Mouse (Mus musculus): ENCODE results near the gene Col5a3.

The Col5a3 gene

GRCm38 (mm10) chr9:20746017-20746660, 68.7 kb downstream of the Col5a3 start, which contains the start of gene Olfm2:
Olfm2 (minus strand) TSS chr9:20746349.
- DNase-seq (ENCODE audit: low read depth, low spot score), result no peak
- Histone ChIP-seq H3K36me3 (ENCODE audit: control insufficient read depth, insufficient read depth, low read length, poor library complexity, severe bottlenecking) (no peaks in the 10 kb centered on the region), H3K27me3 (ENCODE audit: control insufficient read depth, insufficient read depth, low read length, poor library complexity, severe bottlenecking) (no peaks in the 10 kb centered on the region; the same call in 1 of the 2 replicates)

- DNase-seq (ENCODE audit: low read depth, low spot score), result no peak
- H3K36me3 ChIP-seq (ENCODE audit: control insufficient read depth, insufficient read depth, low read length, poor library complexity, severe bottlenecking), result no peaks in the 10 kb centered on the region
- H3K27me3 ChIP-seq (ENCODE audit: control insufficient read depth, insufficient read depth, low read length, poor library complexity, severe bottlenecking), result no peaks in the 10 kb centered on the region; the same call in 1 of the 2 replicates
Measured at GRCm38 (mm10) chr9:20745129-20745966, 69.5 kb downstream of the Col5a3 start.

GRCm38 (mm10) chr9:20743946-20744738, 70.7 kb downstream of the Col5a3 start:
- Histone ChIP-seq H3K27me3 (ENCODE audit: control insufficient read depth, insufficient read depth, low read length, poor library complexity, severe bottlenecking) (no peaks in the 10 kb centered on the region; the same call in 1 of the 2 replicates), H3K36me3 (ENCODE audit: control insufficient read depth, insufficient read depth, low read length, poor library complexity, severe bottlenecking) (no peaks in the 10 kb centered on the region)
- DNase-seq (ENCODE audit: low read depth, low spot score), result peak; percentile 36

GRCm38 (mm10) chr9:20740407-20740806, 74.5 kb downstream of the Col5a3 start:
- peak; percentile 77 for DNase-seq (ENCODE audit: low read depth, low spot score)
- H3K36me3 ChIP-seq (ENCODE audit: control insufficient read depth, insufficient read depth, low read length, poor library complexity, severe bottlenecking), result no peaks in the 10 kb centered on the region
- no peaks in the 10 kb centered on the region; the same call in 1 of the 2 replicates for H3K27me3 ChIP-seq (ENCODE audit: control insufficient read depth, insufficient read depth, low read length, poor library complexity, severe bottlenecking)

GRCm38 (mm10) chr9:20738251-20738999, 76.4 kb downstream of the Col5a3 start:
- H3K36me3 ChIP-seq (ENCODE audit: control insufficient read depth, insufficient read depth, low read length, poor library complexity, severe bottlenecking), result no peaks in the 10 kb centered on the region
- H3K27me3 ChIP-seq (ENCODE audit: control insufficient read depth, insufficient read depth, low read length, poor library complexity, severe bottlenecking), result no peaks in the 10 kb centered on the region
- peak; percentile 63 for DNase-seq (ENCODE audit: low read depth, low spot score)

- Histone ChIP-seq H3K36me3 (ENCODE audit: control insufficient read depth, insufficient read depth, low read length, poor library complexity, severe bottlenecking) (no peaks in the 10 kb centered on the region), H3K27me3 (ENCODE audit: control insufficient read depth, insufficient read depth, low read length, poor library complexity, severe bottlenecking) (no peaks in the 10 kb centered on the region)
- DNase-seq (ENCODE audit: low read depth, low spot score), result no peak
Measured at GRCm38 (mm10) chr9:20737227-20737626, 77.6 kb downstream of the Col5a3 start.

- DNase-seq (ENCODE audit: low read depth, low spot score), result no peak
- Histone ChIP-seq H3K36me3 (ENCODE audit: control insufficient read depth, insufficient read depth, low read length, poor library complexity, severe bottlenecking) (no peaks in the 10 kb centered on the region), H3K27me3 (ENCODE audit: control insufficient read depth, insufficient read depth, low read length, poor library complexity, severe bottlenecking) (no peaks in the 10 kb centered on the region)
Measured at GRCm38 (mm10) chr9:20734692-20735091, 80.2 kb downstream of the Col5a3 start.

- no peak for DNase-seq (ENCODE audit: low read depth, low spot score)
- H3K27me3 ChIP-seq (ENCODE audit: control insufficient read depth, insufficient read depth, low read length, poor library complexity, severe bottlenecking), result peaks cover 2% of the 10 kb centered on the region; the same call in 1 of the 2 replicates
- no peaks in the 10 kb centered on the region for H3K36me3 ChIP-seq (ENCODE audit: control insufficient read depth, insufficient read depth, low read length, poor library complexity, severe bottlenecking)
Measured at GRCm38 (mm10) chr9:20731797-20732196, 83.1 kb downstream of the Col5a3 start.

GRCm38 (mm10) chr9:20729451-20729850, 85.4 kb downstream of the Col5a3 start:
- no peak for DNase-seq (ENCODE audit: low read depth, low spot score)
- Histone ChIP-seq H3K36me3 (ENCODE audit: control insufficient read depth, insufficient read depth, low read length, poor library complexity, severe bottlenecking) (no peaks in the 10 kb centered on the region), H3K27me3 (ENCODE audit: control insufficient read depth, insufficient read depth, low read length, poor library complexity, severe bottlenecking) (peaks cover 2% of the 10 kb centered on the region; the same call in 1 of the 2 replicates)

GRCm38 (mm10) chr9:20727601-20728113, 87.2 kb downstream of the Col5a3 start:
- Histone ChIP-seq H3K36me3 (ENCODE audit: control insufficient read depth, insufficient read depth, low read length, poor library complexity, severe bottlenecking) (no peaks in the 10 kb centered on the region), H3K27me3 (ENCODE audit: control insufficient read depth, insufficient read depth, low read length, poor library complexity, severe bottlenecking) (peaks cover 2% of the 10 kb centered on the region; the same call in 1 of the 2 replicates)
- DNase-seq (ENCODE audit: low read depth, low spot score), result peak; percentile 48

GRCm38 (mm10) chr9:20726859-20727600, 87.8 kb downstream of the Col5a3 start:
- peak; percentile 11 for DNase-seq (ENCODE audit: low read depth, low spot score)
- no peaks in the 10 kb centered on the region for H3K36me3 ChIP-seq (ENCODE audit: control insufficient read depth, insufficient read depth, low read length, poor library complexity, severe bottlenecking)
- H3K27me3 ChIP-seq (ENCODE audit: control insufficient read depth, insufficient read depth, low read length, poor library complexity, severe bottlenecking), result peaks cover 2% of the 10 kb centered on the region; the same call in 1 of the 2 replicates

GRCm38 (mm10) chr9:20726134-20726858, 88.6 kb downstream of the Col5a3 start:
- Histone ChIP-seq H3K27me3 (ENCODE audit: control insufficient read depth, insufficient read depth, low read length, poor library complexity, severe bottlenecking) (peaks cover 2% of the 10 kb centered on the region; the same call in 1 of the 2 replicates), H3K36me3 (ENCODE audit: control insufficient read depth, insufficient read depth, low read length, poor library complexity, severe bottlenecking) (no peaks in the 10 kb centered on the region)
- no peak for DNase-seq (ENCODE audit: low read depth, low spot score)

GRCm38 (mm10) chr9:20721582-20721981, 93.3 kb downstream of the Col5a3 start:
- no peak for DNase-seq (ENCODE audit: low read depth, low spot score)
- Histone ChIP-seq H3K27me3 (ENCODE audit: control insufficient read depth, insufficient read depth, low read length, poor library complexity, severe bottlenecking) (no peaks in the 10 kb centered on the region; the same call in 1 of the 2 replicates), H3K36me3 (ENCODE audit: control insufficient read depth, insufficient read depth, low read length, poor library complexity, severe bottlenecking) (no peaks in the 10 kb centered on the region)

Measured in splenic B cell, adult 2 months (primary cell).